Mouse (Mus musculus): ENCODE results near the gene Cdkn2d.

- TF ChIP-seq CTCF (IDR thresholded peaks at IDR 0.05; ENCODE audit: low read depth, low read length): no peak
- TF ChIP-seq GATA1 (IDR thresholded peaks at IDR 0.05; ENCODE audit: borderline replicate concordance, low read length): no peak
Observed at GRCm38 (mm10) chr9:21318792-21319191, 27.6 kb upstream of the Cdkn2d start.

All from G1E (cell line).